Mouse (Mus musculus): ENCODE data around the gene Dlg1. TPM values are rescaled to one million over a fixed set of nuclear protein-coding genes. Genes with fewer than 3 reads are reported as not detected.
A peak's percentile ranks its signal among the peaks of the same experiment; 100 is the strongest.

Dlg1 gene
- polyA plus RNA-seq, 1 experiment from 2014 or later = 20.3 TPM

GRCm38 (mm10) chr16:31905891-31906825, 242.9 kb downstream of the Dlg1 start:
- H3K4me3 ChIP-seq = peak overlapping the region; percentile 26
- 46% methylated on average over 20 of the region's 20 CpGs for WGBS
- 0 out of 2 replicates have a peak overlapping the region, but pooled peaks have one; percentile 28 for H3K27ac ChIP-seq (replicated peaks)

GRCm38 (mm10) chr16:31906896-31907295, 243.7 kb downstream of the Dlg1 start:
- WGBS = 7% methylated on average over 9 of the region's 9 CpGs

More at GRCm38 (mm10) chr16:31905891-31906825, 242.9 kb downstream of the Dlg1 start:
- peaks cover 20% of the 10 kb centered on the region for H3K27me3 ChIP-seq (ENCODE audit: low read depth, poor library complexity, severe bottlenecking)
- no peak for DNase-seq (ENCODE audit: low spot score)
- H3K36me3 ChIP-seq = no peaks in the 10 kb centered on the region
- H3K4me1 ChIP-seq = peaks cover 14% of the 10 kb centered on the region
- H3K9me3 ChIP-seq (replicated peaks) = no peaks in the 10 kb centered on the region

GRCm38 (mm10) chr16:31908959-31909358, 245.7 kb downstream of the Dlg1 start:
- DNase-seq (ENCODE audit: low spot score) = no peak
- Histone ChIP-seq H3K27ac (replicated peaks) (no peak overlapping the region), H3K9me3 (replicated peaks) (no peaks in the 10 kb centered on the region), H3K27me3 (ENCODE audit: low read depth, poor library complexity, severe bottlenecking) (peaks cover 20% of the 10 kb centered on the region), H3K4me1 (peaks cover 14% of the 10 kb centered on the region), H3K36me3 (no peaks in the 10 kb centered on the region), H3K4me3 (no peak overlapping the region)
- WGBS = 67% methylated on average over 11 of the region's 11 CpGs

More at GRCm38 (mm10) chr16:31906896-31907295, 243.7 kb downstream of the Dlg1 start:
- peaks cover 20% of the 10 kb centered on the region for H3K27me3 ChIP-seq (ENCODE audit: low read depth, poor library complexity, severe bottlenecking)
- no peaks in the 10 kb centered on the region for H3K9me3 ChIP-seq (replicated peaks)
- no peak for DNase-seq (ENCODE audit: low spot score)
- peak overlapping the region; percentile 26 for H3K4me3 ChIP-seq
- peaks cover 14% of the 10 kb centered on the region for H3K4me1 ChIP-seq
- no peaks in the 10 kb centered on the region for H3K36me3 ChIP-seq
- H3K27ac ChIP-seq (replicated peaks) = no peak overlapping the region

GRCm38 (mm10) chr16:31910281-31910847, 247.1 kb downstream of the Dlg1 start:
- 78% methylated on average over 10 of the region's 10 CpGs for WGBS

GRCm38 (mm10) chr16:31917776-31918175, 254.5 kb downstream of the Dlg1 start:
- DNase-seq (ENCODE audit: low spot score) = no peak
- 83% methylated on average over 11 of the region's 11 CpGs for WGBS
- Histone ChIP-seq H3K4me3 (no peak overlapping the region), H3K27ac (replicated peaks) (no peak overlapping the region), H3K4me1 (no peaks in the 10 kb centered on the region), H3K27me3 (ENCODE audit: low read depth, poor library complexity, severe bottlenecking) (0 out of 2 replicates have a peak, but pooled peaks cover 6% of the 10 kb centered on the region), H3K9me3 (replicated peaks) (no peaks in the 10 kb centered on the region), H3K36me3 (no peaks in the 10 kb centered on the region)

More at GRCm38 (mm10) chr16:31910281-31910847, 247.1 kb downstream of the Dlg1 start:
- H3K27me3 ChIP-seq (ENCODE audit: low read depth, poor library complexity, severe bottlenecking) = peaks cover 20% of the 10 kb centered on the region
- H3K27ac ChIP-seq (replicated peaks) = no peak overlapping the region
- no peak overlapping the region for H3K4me3 ChIP-seq
- DNase-seq (ENCODE audit: low spot score) = no peak
- H3K9me3 ChIP-seq (replicated peaks) = no peaks in the 10 kb centered on the region
- H3K36me3 ChIP-seq = no peaks in the 10 kb centered on the region
- H3K4me1 ChIP-seq = peaks cover 14% of the 10 kb centered on the region

GRCm38 (mm10) chr16:31918248-31918724, 255.0 kb downstream of the Dlg1 start:
- H3K27ac ChIP-seq (replicated peaks) = 0 out of 2 replicates have a peak overlapping the region, but pooled peaks have one; percentile 28
- DNase-seq (ENCODE audit: low spot score) = peak; percentile 80
- H3K4me1 ChIP-seq = no peaks in the 10 kb centered on the region
- no peaks in the 10 kb centered on the region for H3K36me3 ChIP-seq
- 0 out of 2 replicates have a peak overlapping the region, but pooled peaks have one; percentile 21 for H3K4me3 ChIP-seq
- no peaks in the 10 kb centered on the region for H3K9me3 ChIP-seq (replicated peaks)
- H3K27me3 ChIP-seq (ENCODE audit: low read depth, poor library complexity, severe bottlenecking) = 0 out of 2 replicates have a peak, but pooled peaks cover 6% of the 10 kb centered on the region
- 7% methylated on average over 14 of the region's 14 CpGs for WGBS

GRCm38 (mm10) chr16:31924368-31924767, 261.1 kb downstream of the Dlg1 start:
- Histone ChIP-seq H3K27ac (replicated peaks) (no peak overlapping the region), H3K9me3 (replicated peaks) (no peaks in the 10 kb centered on the region)

More at GRCm38 (mm10) chr16:31924368-31924767, 261.1 kb downstream of the Dlg1 start:
- no peaks in the 10 kb centered on the region for H3K4me1 ChIP-seq
- H3K4me3 ChIP-seq = no peak overlapping the region
- no peak for DNase-seq (ENCODE audit: low spot score)
- no peaks in the 10 kb centered on the region for H3K27me3 ChIP-seq (ENCODE audit: low read depth, poor library complexity, severe bottlenecking)
- 88% methylated on average over 6 of the region's 6 CpGs for WGBS
- no peaks in the 10 kb centered on the region for H3K36me3 ChIP-seq

Other genes starting within 250 kb of the Dlg1 start
- 11.2 and 15.2 TPM in 2 replicates for gene Bdh1, start 241.2 kb upstream of the Dlg1 start, polyA plus RNA-seq (2016; fragmentation: Nextera tagmentation; extraction: Ambion mirVana)
- gene Meltf, start 215.4 kb downstream of the Dlg1 start, polyA plus RNA-seq (2016; fragmentation: Nextera tagmentation; extraction: Ambion mirVana) = 0.10 TPM in 1 of 2 replicates, not detected in the other